Mouse (Mus musculus) small intestine, adult 2 months (tissue): ENCODE measurements around the gene Ppp1r15b. TPM values are rescaled to one million over a fixed set of nuclear protein-coding genes. Genes with fewer than 3 reads are reported as not detected.

Experiments
- H3K27ac ChIP-seq: fragments of 200-500 bp; 2 replicates; pipeline ENCODE4 v1.5.1; 2012; ENCODE audit warnings: low read depth, low read length, control low read depth, inconsistent platforms; ENCODE audit not compliant: insufficient read depth
- H3K27me3 ChIP-seq: fragments of 200-500 bp; 2 replicates; pipeline ENCODE4 v1.6.1; 2012; ENCODE audit warnings: mild to moderate bottlenecking, moderate library complexity, low read length, inconsistent platforms; ENCODE audit not compliant: control insufficient read depth, insufficient read depth
- H3K36me3 ChIP-seq: fragments of 200-500 bp; 2 replicates; pipeline ENCODE4 v1.6.1; 2012; ENCODE audit warnings: mild to moderate bottlenecking, low read length, control low read depth, inconsistent platforms; ENCODE audit not compliant: control insufficient read depth, insufficient read depth
- H3K4me1 ChIP-seq: fragments of 200-500 bp; 2 replicates; pipeline ENCODE4 v1.6.1; 2012; ENCODE audit warnings: low read length, inconsistent platforms, mixed read lengths; ENCODE audit not compliant: control insufficient read depth, insufficient read depth, insufficient read length
- H3K4me3 ChIP-seq: fragments of 200-500 bp; 2 replicates; pipeline ENCODE4 v1.5.1; 2012; ENCODE audit warnings: low read depth, mild to moderate bottlenecking, control low read depth, inconsistent platforms, low read length, moderate library complexity
- CTCF ChIP-seq: fragments of 200-500 bp; IDR thresholded peaks from 2 replicates; pipeline ENCODE4 v1.5.1; 2012; ENCODE audit warnings: low read depth, mild to moderate bottlenecking, control low read depth, inconsistent platforms, low read length, moderate library complexity, mixed read lengths; ENCODE audit not compliant: insufficient replicate concordance, insufficient read length; ENCODE audit errors: extremely low read depth
- POLR2A ChIP-seq: fragments of 200-500 bp; IDR thresholded peaks from 2 replicates; pipeline ENCODE4 v1.6.1; 2012; ENCODE audit warnings: low read depth, mild to moderate bottlenecking, control low read depth, inconsistent platforms, low read length, moderate library complexity
- WGBS: fragments of 180-500 bp; shearing (Covaris S2); methylation state at CpG from one replicate; pipeline ENCODE4 v1.1.7; 2018; 5-methylcytosine and 5-hydroxymethylcytosine counted together
- polyA plus RNA-seq: library from polyadenylated mRNA; depleted of rRNA; stranded (reverse); fragments of >200 nt; gene quantifications from 2 replicates; pipeline ENCODE4 v1.2.3, GENCODE M21; 2012

The Ppp1r15b gene
- polyA plus RNA-seq, 1 experiment, result 43.3 TPM

DNA sequence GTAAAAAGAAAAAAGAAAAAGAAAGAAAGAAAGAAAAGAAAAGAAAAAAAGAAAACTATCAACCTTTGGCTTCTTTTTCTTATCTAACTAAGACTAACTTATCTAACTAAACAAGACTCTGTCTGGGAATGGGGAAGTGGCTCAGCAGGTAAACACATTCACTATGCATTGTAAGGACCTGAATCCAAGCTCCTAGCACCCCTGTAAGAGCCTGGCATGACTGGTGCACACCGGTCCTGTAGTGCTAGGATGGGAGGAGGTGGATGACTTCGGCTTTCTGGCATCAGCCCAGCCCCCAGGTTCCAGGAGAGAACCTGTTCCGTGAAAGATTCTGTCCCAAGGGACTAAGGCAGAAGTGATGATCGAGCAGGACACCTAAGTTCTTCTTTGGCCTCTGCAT is 30.6 kb downstream of the Ppp1r15b start:
- Histone ChIP-seq H3K36me3 (no peaks in the 10 kb centered on the region), H3K4me3 (no peak overlapping the region), H3K27ac (peak overlapping the region; percentile 78), H3K4me1 (peaks cover 23% of the 10 kb centered on the region; the same call in 1 of the 2 replicates), H3K27me3 (peaks cover 11% of the 10 kb centered on the region; the same call in 1 of the 2 replicates)
- WGBS, result 31% methylated on average over 4 of the region's 4 CpGs
- TF ChIP-seq POLR2A (no peak), CTCF (no peak)

DNA sequence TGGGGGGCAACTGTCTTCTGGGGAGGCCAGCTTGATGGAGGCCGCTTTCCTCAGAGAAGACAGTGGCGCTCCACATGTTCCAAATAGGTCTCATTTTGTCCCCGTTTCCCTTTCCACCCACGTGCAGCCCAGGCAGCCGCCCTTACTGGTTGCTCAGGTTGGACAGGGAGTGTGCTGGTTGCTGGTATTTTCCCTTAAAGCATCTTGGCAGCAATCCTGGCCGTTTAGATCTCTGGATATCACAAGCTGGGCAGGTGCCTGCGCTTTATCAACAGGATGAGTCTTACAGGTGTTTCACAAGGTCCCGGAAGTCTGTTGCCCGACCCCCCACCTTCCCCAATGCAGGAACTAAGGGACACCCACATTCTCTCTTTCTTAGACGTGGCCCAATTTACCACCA is 31.1 kb downstream of the Ppp1r15b start:
- Histone ChIP-seq H3K4me1 (peaks cover 23% of the 10 kb centered on the region; the same call in 1 of the 2 replicates), H3K27me3 (peaks cover 11% of the 10 kb centered on the region; the same call in 1 of the 2 replicates), H3K27ac (peak overlapping the region; percentile 78), H3K4me3 (no peak overlapping the region), H3K36me3 (no peaks in the 10 kb centered on the region)
- WGBS, result 25% methylated on average over 10 of the region's 10 CpGs
- no peak; the same call in 1 of the 2 replicates for TF ChIP-seq POLR2A

DNA sequence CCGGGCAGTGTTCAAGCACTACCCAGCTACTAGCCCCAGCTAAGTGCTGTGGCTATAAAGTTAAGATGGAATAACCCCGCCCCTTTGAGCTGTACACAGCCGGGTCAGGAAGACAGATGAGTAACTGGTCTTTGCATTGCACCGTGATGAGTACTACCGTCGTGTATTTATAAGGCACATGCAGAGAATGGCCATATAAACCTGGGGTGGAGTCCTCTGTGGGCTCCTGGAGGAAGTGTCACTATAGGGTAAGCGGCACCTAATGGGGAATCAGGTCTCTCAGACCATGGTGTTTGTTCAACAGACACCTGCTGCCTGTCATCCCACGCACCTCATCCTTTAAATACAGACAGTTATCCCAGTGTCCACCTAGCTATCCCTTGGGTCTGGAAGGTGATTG is 32.0 kb downstream of the Ppp1r15b start:
- WGBS, result 20% methylated on average over 8 of the region's 8 CpGs
- TF ChIP-seq POLR2A (no peak), CTCF (no peak)
- H3K36me3 ChIP-seq, result no peaks in the 10 kb centered on the region
- peak overlapping the region; percentile 91 for H3K27ac ChIP-seq
- peaks cover 24% of the 10 kb centered on the region; the same call in 1 of the 2 replicates for H3K4me1 ChIP-seq
- peaks cover 11% of the 10 kb centered on the region; the same call in 1 of the 2 replicates for H3K27me3 ChIP-seq
- H3K4me3 ChIP-seq, result no peak overlapping the region

DNA sequence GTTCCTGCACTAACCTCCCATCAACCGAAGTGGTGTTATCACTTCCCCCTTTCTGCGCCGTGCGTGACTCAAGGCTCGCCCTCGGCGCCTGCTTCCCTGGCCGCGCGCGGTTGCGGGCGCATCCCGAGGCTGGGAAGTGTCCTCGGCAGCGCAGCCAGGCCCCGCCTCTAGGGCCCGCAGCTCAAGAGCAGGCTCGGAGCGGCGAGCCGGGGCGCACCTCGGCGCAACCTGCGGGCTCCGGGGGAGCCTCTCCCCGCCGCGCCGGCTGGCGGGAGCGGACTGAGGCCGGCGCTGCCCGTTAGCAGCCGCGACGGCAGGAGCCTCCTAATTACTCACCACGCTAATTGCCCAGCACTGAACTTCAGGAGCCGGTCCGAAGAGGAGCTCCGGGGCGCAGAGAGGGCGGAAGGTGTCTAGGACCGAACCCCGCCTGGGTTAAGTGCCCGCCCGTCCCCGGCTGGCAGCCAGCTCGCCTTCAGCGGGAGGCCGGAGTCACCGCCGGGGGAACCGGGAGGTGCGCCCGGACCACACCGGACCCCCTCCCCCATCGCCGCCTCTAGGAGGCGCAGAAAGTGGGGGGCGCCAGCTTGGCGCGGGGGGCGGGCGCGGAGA is 33.0 kb downstream of the Ppp1r15b start, which contains the start of gene Plekha6:
Gene Plekha6 (plus strand): TSS at position 391 of the 612 bp plus-strand sequence.
- Histone ChIP-seq H3K4me1 (peaks cover 27% of the 10 kb centered on the region; the same call in 1 of the 2 replicates), H3K27ac (peak within 1 kb of the TSS; percentile 91), H3K27me3 (peaks cover 11% of the 10 kb centered on the region; the same call in 1 of the 2 replicates), H3K36me3 (no peaks in the 10 kb centered on the region), H3K4me3 (peak within 1 kb of the TSS; percentile 80)
- under 1% methylated on average over 65 of the region's 68 CpGs for WGBS
- TF ChIP-seq CTCF (no peak), POLR2A (no peak)

DNA sequence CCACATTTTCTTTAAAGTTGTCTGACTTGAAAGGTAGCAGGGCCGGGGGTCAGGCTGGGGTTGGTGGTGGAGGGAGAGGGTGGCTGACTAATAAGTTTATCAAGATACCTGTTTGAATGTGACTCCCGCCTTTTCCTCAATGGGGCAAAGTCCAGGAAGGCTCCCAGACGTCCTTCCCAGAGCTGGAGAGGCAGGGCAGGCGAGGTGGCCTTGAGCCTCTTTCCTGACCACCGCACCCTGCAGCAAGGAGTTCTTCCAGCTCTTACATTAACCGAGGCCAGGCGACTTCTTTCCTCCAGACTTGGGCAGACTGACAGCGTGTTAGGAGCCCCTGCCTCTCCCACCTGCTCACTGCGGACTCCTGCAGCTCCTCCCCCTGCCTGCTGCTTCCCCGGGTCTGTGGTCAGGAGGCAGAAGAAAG is 33.7 kb downstream of the Ppp1r15b start:
- Histone ChIP-seq H3K27ac (peak overlapping the region; percentile 87), H3K4me3 (peak overlapping the region; percentile 80), H3K36me3 (no peaks in the 10 kb centered on the region), H3K4me1 (peaks cover 24% of the 10 kb centered on the region; the same call in 1 of the 2 replicates), H3K27me3 (peaks cover 11% of the 10 kb centered on the region; the same call in 1 of the 2 replicates)
- no peak for TF ChIP-seq CTCF
- TF ChIP-seq POLR2A, result peak; percentile 46; the same call in 1 of the 2 replicates
- 5% methylated on average over 10 of the region's 10 CpGs for WGBS

DNA sequence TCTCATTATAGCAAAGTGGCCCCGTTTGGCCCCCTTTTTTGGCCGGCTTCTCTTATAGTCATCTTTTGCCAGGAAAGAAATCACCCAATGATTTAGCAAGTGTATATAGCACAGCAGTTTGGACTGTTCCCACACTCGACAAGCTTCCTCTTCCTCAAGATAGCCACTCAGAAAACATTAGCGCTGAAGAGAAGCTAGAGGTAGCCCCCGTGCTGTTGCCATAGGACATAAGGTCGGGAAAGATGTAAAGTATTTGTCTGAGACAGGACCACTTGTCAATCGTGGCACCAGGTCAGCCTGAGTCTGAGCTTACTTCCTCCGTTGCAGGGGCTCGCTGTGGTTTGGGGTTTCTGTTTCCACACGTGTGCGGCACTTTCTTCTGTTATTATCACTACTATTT is 34.2 kb downstream of the Ppp1r15b start:
- peak overlapping the region; percentile 87 for H3K27ac ChIP-seq
- peaks cover 11% of the 10 kb centered on the region; the same call in 1 of the 2 replicates for H3K27me3 ChIP-seq
- peak overlapping the region; percentile 80 for H3K4me3 ChIP-seq
- peaks cover 24% of the 10 kb centered on the region; the same call in 1 of the 2 replicates for H3K4me1 ChIP-seq
- no peak for TF ChIP-seq CTCF
- TF ChIP-seq POLR2A, result no peak
- H3K36me3 ChIP-seq, result 0 out of 2 replicates have a peak, but pooled peaks cover 2% of the 10 kb centered on the region
- WGBS, result 12% methylated on average over 11 of the region's 11 CpGs

DNA sequence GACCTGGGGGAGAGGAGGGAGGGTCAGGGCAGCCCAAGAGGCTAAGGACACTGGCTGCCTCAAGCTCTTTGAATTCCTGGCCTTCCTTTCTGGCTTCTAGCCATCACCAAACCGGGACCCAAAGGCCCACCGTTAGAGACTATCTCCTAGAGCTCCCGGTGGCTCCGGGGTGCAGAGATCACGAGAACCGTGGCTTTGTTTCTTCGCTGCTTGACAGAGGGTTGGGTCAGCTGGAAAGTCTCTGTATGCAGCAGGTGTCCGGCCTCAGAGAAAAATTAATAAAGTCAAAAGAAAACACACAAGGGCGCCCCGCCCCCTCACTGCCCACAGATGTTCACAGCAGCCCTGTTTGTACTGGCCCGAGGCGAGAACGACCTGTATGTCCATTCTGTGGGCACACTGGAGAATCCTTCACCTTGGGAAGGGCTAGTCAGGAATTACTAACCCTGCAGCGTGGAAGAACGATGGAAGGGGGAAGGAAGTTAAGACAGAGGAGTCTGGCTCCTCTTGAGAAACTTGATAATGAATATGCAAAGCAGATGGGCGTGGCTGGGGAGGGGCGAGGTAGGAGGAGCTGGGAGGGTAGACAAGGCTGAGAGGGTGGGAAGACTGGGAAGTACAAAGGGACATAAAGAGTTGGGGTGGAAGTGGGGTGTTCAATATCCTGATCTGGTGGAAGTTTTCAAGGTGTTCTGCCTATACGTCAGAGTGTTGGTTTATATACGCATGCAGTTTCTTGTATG is 37.5 kb downstream of the Ppp1r15b start:
- Histone ChIP-seq H3K36me3 (peaks cover 15% of the 10 kb centered on the region), H3K4me3 (peak overlapping the region; percentile 35), H3K27me3 (peaks cover 11% of the 10 kb centered on the region; the same call in 1 of the 2 replicates), H3K4me1 (peaks cover 10% of the 10 kb centered on the region; the same call in 1 of the 2 replicates), H3K27ac (no peak overlapping the region)
- TF ChIP-seq POLR2A, result no peak
- TF ChIP-seq CTCF, result no peak
- WGBS, result 24% methylated on average over 19 of the region's 19 CpGs
